Mouse (Mus musculus) heart, embryonic 10.5 days (tissue): ENCODE data around the gene Hs3st3a1. TPM values are rescaled to one million over a fixed set of nuclear protein-coding genes. Genes with fewer than 3 reads are reported as not detected.

Experiments
- DNase-seq: peaks from one replicate; pipeline ENCODE4 v3.0.0-alpha.2; 2017; ENCODE audit warnings: low spot score
- H3K27ac ChIP-seq: fragments of 300-500 bp; sonication (generic); 2 replicates; pipeline ENCODE4 v1.5.1; 2016; ENCODE audit warnings: mild to moderate bottlenecking
- H3K27me3 ChIP-seq: fragments of 300-500 bp; sonication (generic); 2 replicates; pipeline ENCODE4 v1.6.1; 2016; ENCODE audit warnings: mild to moderate bottlenecking; ENCODE audit not compliant: poor library complexity, insufficient read depth, severe bottlenecking
- H3K36me3 ChIP-seq: fragments of 300-500 bp; sonication (generic); 2 replicates; pipeline ENCODE4 v1.6.1; 2016; ENCODE audit warnings: mild to moderate bottlenecking, moderate library complexity
- H3K4me1 ChIP-seq: fragments of 300-500 bp; sonication (generic); 2 replicates; pipeline ENCODE4 v1.6.1; 2016; ENCODE audit warnings: mild to moderate bottlenecking
- H3K4me3 ChIP-seq: fragments of 300-500 bp; sonication (generic); 2 replicates; pipeline ENCODE4 v1.5.1; 2016; ENCODE audit warnings: mild to moderate bottlenecking, moderate library complexity
- H3K9me3 ChIP-seq: fragments of 300-500 bp; sonication (generic); 2 replicates; pipeline ENCODE4 v1.6.1; 2016; ENCODE audit warnings: mild to moderate bottlenecking, moderate library complexity
- WGBS: fragments of 180-500 bp; shearing (Covaris S2); methylation state at CpG from one replicate; pipeline ENCODE4 v1.1.7; 2016; 5-methylcytosine and 5-hydroxymethylcytosine counted together
- polyA plus RNA-seq: library from polyadenylated mRNA; unstranded; fragments of >200 nt; fragmentation: Nextera tagmentation; extraction: Ambion mirVana; gene quantifications from 2 replicates; pipeline ENCODE4 v1.2.1, GENCODE M21; 2016

Gene Hs3st3a1
- polyA plus RNA-seq, 1 experiment from 2014 or later, result 2.9 TPM

GRCm38 (mm10) chr11:64442119-64442518, 7.0 kb downstream of the Hs3st3a1 start:
- WGBS, result 35% methylated on average over 8 of the region's 8 CpGs
- Histone ChIP-seq H3K4me1 (peaks cover 4% of the 10 kb centered on the region; the same call in 1 of the 2 replicates), H3K27me3 (peaks cover 34% of the 10 kb centered on the region), H3K27ac (no peak overlapping the region), H3K9me3 (no peaks in the 10 kb centered on the region), H3K36me3 (no peaks in the 10 kb centered on the region), H3K4me3 (no peak overlapping the region)
- DNase-seq, result no peak

- H3K27me3 ChIP-seq, result peaks cover 29% of the 10 kb centered on the region
- no peak for DNase-seq
- WGBS, result 50% methylated on average over 3 of the region's 3 CpGs
Measured at GRCm38 (mm10) chr11:64442701-64443100, 7.6 kb downstream of the Hs3st3a1 start.

GRCm38 (mm10) chr11:64445227-64445626, 10.1 kb downstream of the Hs3st3a1 start:
- DNase-seq, result no peak
- Histone ChIP-seq H3K27me3 (peaks cover 23% of the 10 kb centered on the region; the same call in 1 of the 2 replicates), H3K4me1 (peaks cover 4% of the 10 kb centered on the region; the same call in 1 of the 2 replicates), H3K4me3 (no peak overlapping the region), H3K27ac (no peak overlapping the region), H3K36me3 (no peaks in the 10 kb centered on the region), H3K9me3 (no peaks in the 10 kb centered on the region)
- 35% methylated on average over 1 of the region's 1 CpGs for WGBS

More at GRCm38 (mm10) chr11:64442701-64443100, 7.6 kb downstream of the Hs3st3a1 start:
- Histone ChIP-seq H3K4me3 (no peak overlapping the region), H3K4me1 (peaks cover 4% of the 10 kb centered on the region; the same call in 1 of the 2 replicates), H3K9me3 (no peaks in the 10 kb centered on the region), H3K36me3 (no peaks in the 10 kb centered on the region), H3K27ac (no peak overlapping the region)

GRCm38 (mm10) chr11:64448586-64449315, 13.6 kb downstream of the Hs3st3a1 start:
- H3K27ac ChIP-seq, result no peak overlapping the region
- 78% methylated on average over 9 of the region's 9 CpGs for WGBS

GRCm38 (mm10) chr11:64461746-64462145, 26.6 kb downstream of the Hs3st3a1 start:
- Histone ChIP-seq H3K27me3 (no peaks in the 10 kb centered on the region), H3K4me1 (0 out of 2 replicates have a peak, but pooled peaks cover 4% of the 10 kb centered on the region), H3K4me3 (no peak overlapping the region), H3K9me3 (no peaks in the 10 kb centered on the region), H3K27ac (no peak overlapping the region), H3K36me3 (no peaks in the 10 kb centered on the region)
- 67% methylated on average over 3 of the region's 3 CpGs for WGBS
- DNase-seq, result no peak

More at GRCm38 (mm10) chr11:64448586-64449315, 13.6 kb downstream of the Hs3st3a1 start:
- DNase-seq, result no peak
- Histone ChIP-seq H3K36me3 (no peaks in the 10 kb centered on the region), H3K4me1 (no peaks in the 10 kb centered on the region), H3K4me3 (no peak overlapping the region), H3K27me3 (peaks cover 6% of the 10 kb centered on the region; the same call in 1 of the 2 replicates), H3K9me3 (no peaks in the 10 kb centered on the region)

- WGBS, result 54% methylated on average over 4 of the region's 4 CpGs
- Histone ChIP-seq H3K27me3 (peaks cover 17% of the 10 kb centered on the region; the same call in 1 of the 2 replicates), H3K27ac (no peak overlapping the region), H3K9me3 (no peaks in the 10 kb centered on the region), H3K4me1 (peaks cover 11% of the 10 kb centered on the region; the same call in 1 of the 2 replicates), H3K4me3 (no peak overlapping the region), H3K36me3 (no peaks in the 10 kb centered on the region)
- DNase-seq, result no peak
Measured at GRCm38 (mm10) chr11:64468737-64469136, 33.6 kb downstream of the Hs3st3a1 start.

- DNase-seq, result no peak
- Histone ChIP-seq H3K4me3 (no peak overlapping the region), H3K9me3 (no peaks in the 10 kb centered on the region), H3K27me3 (peaks cover 17% of the 10 kb centered on the region; the same call in 1 of the 2 replicates), H3K27ac (no peak overlapping the region), H3K4me1 (peaks cover 8% of the 10 kb centered on the region; the same call in 1 of the 2 replicates), H3K36me3 (no peaks in the 10 kb centered on the region)
Measured at GRCm38 (mm10) chr11:64470689-64471088, 35.6 kb downstream of the Hs3st3a1 start.

GRCm38 (mm10) chr11:64473679-64474078, 38.5 kb downstream of the Hs3st3a1 start:
- Histone ChIP-seq H3K4me3 (no peak overlapping the region), H3K36me3 (no peaks in the 10 kb centered on the region), H3K27me3 (peaks cover 5% of the 10 kb centered on the region; the same call in 1 of the 2 replicates), H3K27ac (no peak overlapping the region), H3K4me1 (peaks cover 8% of the 10 kb centered on the region; the same call in 1 of the 2 replicates), H3K9me3 (no peaks in the 10 kb centered on the region)
- no peak for DNase-seq
- 62% methylated on average over 3 of the region's 3 CpGs for WGBS

- Histone ChIP-seq H3K27me3 (no peaks in the 10 kb centered on the region), H3K4me1 (no peaks in the 10 kb centered on the region), H3K9me3 (no peaks in the 10 kb centered on the region), H3K4me3 (no peak overlapping the region), H3K27ac (no peak overlapping the region), H3K36me3 (no peaks in the 10 kb centered on the region)
- WGBS, result 76% methylated on average over 3 of the region's 3 CpGs
- no peak for DNase-seq
Measured at GRCm38 (mm10) chr11:64481445-64481844, 46.3 kb downstream of the Hs3st3a1 start.

- Histone ChIP-seq H3K27ac (no peak overlapping the region), H3K27me3 (peaks cover 16% of the 10 kb centered on the region; the same call in 1 of the 2 replicates), H3K36me3 (no peaks in the 10 kb centered on the region), H3K4me3 (no peak overlapping the region), H3K4me1 (peaks cover 8% of the 10 kb centered on the region), H3K9me3 (no peaks in the 10 kb centered on the region)
- no peak for DNase-seq
- WGBS, result 45% methylated on average over 9 of the region's 9 CpGs
Measured at GRCm38 (mm10) chr11:64489587-64490433, 54.7 kb downstream of the Hs3st3a1 start.

- Histone ChIP-seq H3K9me3 (no peaks in the 10 kb centered on the region), H3K27ac (no peak overlapping the region), H3K27me3 (0 out of 2 replicates have a peak, but pooled peaks cover 2% of the 10 kb centered on the region), H3K36me3 (no peaks in the 10 kb centered on the region), H3K4me3 (no peak overlapping the region), H3K4me1 (peaks cover 17% of the 10 kb centered on the region)
- WGBS, result 64% methylated on average over 2 of the region's 2 CpGs
- DNase-seq, result no peak
Measured at GRCm38 (mm10) chr11:64494448-64494847, 59.3 kb downstream of the Hs3st3a1 start.

GRCm38 (mm10) chr11:64495935-64496334, 60.8 kb downstream of the Hs3st3a1 start:
- peaks cover 13% of the 10 kb centered on the region for H3K4me1 ChIP-seq
- H3K27me3 ChIP-seq, result no peaks in the 10 kb centered on the region
- peak overlapping the region; percentile 76 for H3K27ac ChIP-seq
- no peaks in the 10 kb centered on the region for H3K36me3 ChIP-seq
- no peak for DNase-seq
- no peak overlapping the region for H3K4me3 ChIP-seq
- no peaks in the 10 kb centered on the region for H3K9me3 ChIP-seq
- WGBS, result 18% methylated on average over 3 of the region's 3 CpGs

GRCm38 (mm10) chr11:64496677-64497076, 61.5 kb downstream of the Hs3st3a1 start:
- no peak for DNase-seq
- Histone ChIP-seq H3K4me1 (peaks cover 13% of the 10 kb centered on the region), H3K4me3 (no peak overlapping the region), H3K36me3 (no peaks in the 10 kb centered on the region), H3K27me3 (no peaks in the 10 kb centered on the region), H3K27ac (no peak overlapping the region), H3K9me3 (no peaks in the 10 kb centered on the region)
- WGBS, result 57% methylated on average over 3 of the region's 3 CpGs
